Mouse (Mus musculus) embryonic facial prominence, embryonic 15.5 days (tissue): ENCODE measurements around the gene Gpc5. TPM values are rescaled to one million over a fixed set of nuclear protein-coding genes. Genes with fewer than 3 reads are reported as not detected.

ENCODE experiments used
- ATAC-seq: fragments of 200-750 bp; cut with Nextera tagmentation; 2 replicates; pipeline ENCODE4 v1.8.0; 2017; ENCODE audit warnings: low read depth, moderate TSS enrichment; ENCODE audit not compliant: insufficient number of reproducible peaks, low FRiP score, low TSS enrichment
- H3K27ac ChIP-seq: fragments of 300-500 bp; sonication (generic); replicated peaks from 2 replicates; pipeline ENCODE4 v1.5.1; 2015; ENCODE audit warnings: mild to moderate bottlenecking, inconsistent platforms
- H3K27me3 ChIP-seq: fragments of 300-500 bp; sonication (generic); 2 replicates; pipeline ENCODE4 v1.6.1; 2015; ENCODE audit warnings: inconsistent platforms
- H3K36me3 ChIP-seq: fragments of 300-500 bp; sonication (generic); 2 replicates; pipeline ENCODE4 v1.6.1; 2015; ENCODE audit warnings: mild to moderate bottlenecking, inconsistent platforms
- H3K4me1 ChIP-seq: fragments of 300-500 bp; sonication (generic); 2 replicates; pipeline ENCODE4 v1.6.1; 2015; ENCODE audit warnings: inconsistent platforms
- H3K4me2 ChIP-seq: fragments of 300-500 bp; sonication (generic); replicated peaks from 2 replicates; pipeline ENCODE4 v1.6.1; 2015; ENCODE audit warnings: mild to moderate bottlenecking, inconsistent platforms
- H3K4me3 ChIP-seq: fragments of 300-500 bp; sonication (generic); replicated peaks from 2 replicates; pipeline ENCODE4 v1.5.1; 2015; ENCODE audit warnings: mild to moderate bottlenecking, inconsistent platforms
- H3K9ac ChIP-seq: fragments of 300-500 bp; sonication (generic); 2 replicates; pipeline ENCODE4 v1.6.1; 2015; ENCODE audit warnings: inconsistent platforms
- H3K9me3 ChIP-seq: fragments of 300-500 bp; sonication (generic); replicated peaks from 2 replicates; pipeline ENCODE4 v1.6.1; 2016; ENCODE audit warnings: inconsistent platforms
- WGBS: fragments of 180-500 bp; shearing (Covaris S2); methylation state at CpG from one replicate; pipeline ENCODE4 v1.1.7; 2015; 5-methylcytosine and 5-hydroxymethylcytosine counted together
- polyA plus RNA-seq: library from polyadenylated mRNA; unstranded; fragments of >200 nt; fragmentation: Nextera tagmentation; extraction: Ambion mirVana; gene quantifications from 2 replicates; pipeline ENCODE4 v1.2.1, GENCODE M21; 2015

Gene Gpc5
- polyA plus RNA-seq, 1 experiment from 2014 or later, result 0.60 TPM

DNA sequence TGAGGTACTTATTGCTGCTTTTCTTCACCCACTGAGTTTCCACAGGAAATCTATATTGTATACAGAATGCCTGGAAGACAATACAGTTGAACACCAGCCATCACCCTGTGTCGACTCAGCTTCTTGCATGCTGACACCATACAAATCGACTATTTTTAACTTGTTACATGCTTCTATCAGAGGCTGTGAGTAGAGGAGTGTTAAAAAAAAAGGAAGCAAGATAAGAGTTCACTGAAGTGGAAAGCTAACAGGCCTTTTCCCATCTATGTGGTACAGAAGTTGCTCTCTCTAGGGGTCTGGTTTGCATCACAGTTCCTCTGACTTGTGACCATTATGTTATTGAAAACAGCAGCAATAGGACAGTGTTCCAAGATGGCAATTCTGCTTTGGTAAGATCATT is 344.6 kb downstream of the Gpc5 start:
- H3K9me3 ChIP-seq, result no peaks in the 10 kb centered on the region
- no peak overlapping the region for H3K9ac ChIP-seq
- no peaks in the 10 kb centered on the region for H3K4me1 ChIP-seq
- H3K36me3 ChIP-seq, result no peaks in the 10 kb centered on the region
- ATAC-seq, result no peak
- H3K4me2 ChIP-seq, result no peak overlapping the region
- H3K27me3 ChIP-seq, result no peaks in the 10 kb centered on the region
- no peak overlapping the region for H3K4me3 ChIP-seq
- 39% methylated on average over 2 of the region's 2 CpGs for WGBS
- no peak overlapping the region for H3K27ac ChIP-seq

DNA sequence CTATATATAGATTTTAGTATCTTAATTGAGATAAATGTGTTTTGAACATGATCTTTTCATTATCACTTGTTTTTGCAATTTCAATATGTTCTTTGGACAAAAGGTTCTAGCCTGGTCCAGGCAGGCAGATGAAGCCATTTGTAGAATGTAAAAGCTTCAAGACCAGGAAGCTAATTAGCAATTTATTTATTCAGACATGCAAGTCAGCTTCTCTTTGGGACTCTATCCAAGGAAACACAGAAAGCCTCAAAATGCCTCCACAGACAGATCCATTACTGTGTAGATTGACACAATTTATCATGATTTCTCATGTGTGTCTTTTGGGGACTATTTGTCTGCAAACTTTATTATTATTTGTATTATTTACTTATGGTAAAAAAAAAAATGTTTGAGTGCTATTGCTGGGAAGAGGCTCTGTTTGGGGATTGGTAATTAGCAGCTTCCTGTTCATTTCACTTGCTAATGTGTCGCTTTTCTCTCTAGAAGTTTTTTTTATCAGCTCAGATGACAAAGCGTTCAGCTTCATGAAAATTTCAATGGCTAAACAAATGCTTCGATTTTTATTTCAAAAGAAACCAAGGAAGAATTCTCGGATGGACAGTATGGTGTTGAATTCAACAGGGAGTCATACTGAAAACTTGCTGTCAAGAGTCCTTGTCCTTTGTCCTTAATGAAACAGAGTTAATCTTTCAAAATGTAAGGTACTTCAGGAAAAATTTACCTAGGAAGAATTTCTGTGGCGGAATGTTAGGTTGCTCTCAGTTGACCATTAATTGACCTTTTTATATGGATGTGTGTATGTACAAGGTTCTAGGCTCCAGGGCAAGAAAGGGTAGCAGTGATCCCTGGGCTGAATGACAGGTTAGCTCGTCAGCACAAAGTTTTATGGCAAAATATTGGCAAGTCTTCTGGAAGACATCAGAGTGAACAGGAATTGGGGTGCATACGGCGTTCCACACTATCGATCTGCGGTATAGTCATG is 353.1 kb downstream of the Gpc5 start:
- Histone ChIP-seq H3K9ac (no peak overlapping the region), H3K36me3 (no peaks in the 10 kb centered on the region), H3K27me3 (no peaks in the 10 kb centered on the region), H3K9me3 (no peaks in the 10 kb centered on the region), H3K4me1 (no peaks in the 10 kb centered on the region), H3K4me3 (no peak overlapping the region), H3K27ac (no peak overlapping the region), H3K4me2 (no peak overlapping the region)
- 77% methylated on average over 10 of the region's 10 CpGs for WGBS
- ATAC-seq, result no peak

DNA sequence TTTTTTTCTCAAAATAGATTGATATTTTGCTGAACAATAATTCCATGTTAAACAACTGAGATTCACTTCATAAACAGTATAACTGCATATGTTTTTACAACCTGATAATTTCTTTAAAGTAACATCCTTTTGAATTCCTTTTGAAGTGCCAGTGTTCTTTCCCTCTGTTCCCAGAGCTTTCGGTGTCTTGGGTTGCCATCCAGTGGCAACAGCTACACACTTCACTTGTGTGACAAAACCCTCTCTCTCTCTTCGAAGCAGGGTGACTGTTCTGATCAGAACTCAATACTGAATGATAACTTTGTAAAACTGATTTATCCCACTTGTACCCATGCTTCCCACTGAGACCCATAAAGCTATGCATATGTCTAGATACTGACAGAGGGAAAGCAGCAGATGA is 358.9 kb downstream of the Gpc5 start:
- Histone ChIP-seq H3K4me1 (no peaks in the 10 kb centered on the region), H3K27me3 (no peaks in the 10 kb centered on the region), H3K27ac (no peak overlapping the region), H3K9me3 (no peaks in the 10 kb centered on the region), H3K9ac (no peak overlapping the region), H3K4me2 (no peak overlapping the region), H3K36me3 (no peaks in the 10 kb centered on the region), H3K4me3 (no peak overlapping the region)
- 52% methylated on average over 2 of the region's 2 CpGs for WGBS
- ATAC-seq, result no peak

DNA sequence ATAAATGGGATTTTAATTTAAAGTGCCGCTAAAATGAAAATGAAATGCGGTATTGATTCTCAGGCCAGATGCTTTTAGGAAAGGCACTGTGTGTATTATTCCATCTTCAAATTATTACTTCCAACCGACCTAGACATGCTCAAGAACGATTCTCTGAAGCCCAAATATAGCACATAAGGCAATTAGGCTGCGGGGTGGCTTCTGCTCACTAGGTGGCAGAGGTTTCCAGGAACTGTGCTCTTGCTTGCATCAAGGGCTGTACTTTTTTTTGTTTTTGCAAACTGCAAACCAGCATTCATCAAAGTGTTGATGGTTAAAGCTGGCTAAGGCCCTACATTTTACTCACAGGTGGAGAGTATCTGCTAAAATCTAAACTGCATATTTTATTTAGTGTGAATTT is 375.9 kb downstream of the Gpc5 start:
- no peak overlapping the region for H3K4me2 ChIP-seq
- no peaks in the 10 kb centered on the region for H3K4me1 ChIP-seq
- 46% methylated on average over 5 of the region's 5 CpGs for WGBS
- H3K36me3 ChIP-seq, result no peaks in the 10 kb centered on the region
- H3K4me3 ChIP-seq, result no peak overlapping the region
- H3K9ac ChIP-seq, result no peak overlapping the region
- H3K9me3 ChIP-seq, result no peaks in the 10 kb centered on the region
- ATAC-seq, result no peak
- no peaks in the 10 kb centered on the region for H3K27me3 ChIP-seq
- H3K27ac ChIP-seq, result no peak overlapping the region

DNA sequence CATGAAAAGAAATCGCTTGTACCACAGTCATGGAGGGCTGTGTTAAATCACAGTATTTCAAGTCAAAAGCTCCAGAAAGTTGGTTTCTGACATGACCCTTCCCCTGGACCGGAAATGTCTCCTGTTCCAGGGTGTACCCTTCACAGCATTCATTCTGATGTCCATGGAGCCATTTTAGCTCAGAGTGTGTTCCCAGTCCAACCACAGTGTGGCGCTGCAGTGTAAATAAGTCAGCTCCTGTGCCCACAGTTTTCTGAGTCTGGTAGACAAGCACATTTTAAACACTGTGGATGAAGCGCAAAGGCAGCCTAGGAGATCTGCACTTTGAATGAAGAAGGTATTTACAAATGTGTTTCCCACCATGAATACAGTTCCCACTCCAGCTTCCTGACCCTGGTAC is 383.2 kb downstream of the Gpc5 start:
- Histone ChIP-seq H3K4me1 (no peaks in the 10 kb centered on the region), H3K4me3 (no peak overlapping the region), H3K4me2 (no peak overlapping the region), H3K27me3 (no peaks in the 10 kb centered on the region), H3K9me3 (no peaks in the 10 kb centered on the region), H3K36me3 (no peaks in the 10 kb centered on the region), H3K9ac (no peak overlapping the region), H3K27ac (no peak overlapping the region)
- WGBS, result 42% methylated on average over 4 of the region's 4 CpGs
- no peak for ATAC-seq

DNA sequence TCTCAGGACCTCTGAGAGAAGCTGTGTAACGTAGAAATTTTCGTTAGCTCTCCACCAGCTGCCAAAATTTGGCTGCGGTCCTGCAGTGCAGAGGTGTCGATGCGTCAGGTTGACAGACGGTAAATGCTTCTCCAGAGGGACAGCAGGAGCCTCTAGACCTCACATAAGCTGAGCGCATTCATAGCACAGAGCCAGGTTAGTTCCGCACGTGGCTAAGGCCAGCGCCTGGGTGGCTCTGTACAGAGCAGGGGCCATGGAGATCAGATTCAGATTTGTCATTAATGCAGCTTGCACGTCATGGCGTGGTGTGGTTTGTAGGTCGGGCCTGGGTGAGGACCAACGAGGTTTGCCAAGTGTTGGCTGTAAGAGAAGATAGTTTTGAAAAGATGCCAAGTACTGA is 385.3 kb downstream of the Gpc5 start:
- H3K27me3 ChIP-seq, result no peaks in the 10 kb centered on the region
- WGBS, result 55% methylated on average over 14 of the region's 14 CpGs
- no peak overlapping the region for H3K4me3 ChIP-seq
- no peaks in the 10 kb centered on the region for H3K4me1 ChIP-seq
- H3K4me2 ChIP-seq, result no peak overlapping the region
- H3K9me3 ChIP-seq, result no peaks in the 10 kb centered on the region
- ATAC-seq, result 0 out of 2 replicates have a peak, but pooled peaks have one; percentile 43
- H3K36me3 ChIP-seq, result no peaks in the 10 kb centered on the region
- H3K9ac ChIP-seq, result no peak overlapping the region
- no peak overlapping the region for H3K27ac ChIP-seq

DNA sequence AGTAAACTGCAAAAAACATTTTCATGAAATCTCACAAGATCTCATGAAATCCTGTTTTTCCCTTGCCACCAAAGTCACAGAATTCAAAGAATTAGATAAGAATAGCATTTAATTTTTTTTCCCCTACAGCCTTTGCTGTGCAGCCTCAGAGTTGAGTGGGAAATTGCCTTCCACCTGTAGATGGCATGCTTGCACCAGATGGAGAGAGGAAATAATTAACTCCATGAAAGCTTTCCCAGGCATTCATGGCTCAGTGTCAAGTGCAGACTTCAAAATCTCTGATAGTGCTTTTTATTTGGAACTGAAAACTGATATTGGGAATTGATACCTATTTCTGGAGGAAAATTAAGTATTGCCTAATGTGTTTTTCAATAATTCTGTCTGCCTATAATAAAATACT is 393.1 kb downstream of the Gpc5 start:
- H3K4me1 ChIP-seq, result no peaks in the 10 kb centered on the region
- H3K27ac ChIP-seq, result no peak overlapping the region
- no peak overlapping the region for H3K4me3 ChIP-seq
- H3K27me3 ChIP-seq, result no peaks in the 10 kb centered on the region
- no peaks in the 10 kb centered on the region for H3K36me3 ChIP-seq
- no peak overlapping the region for H3K9ac ChIP-seq
- H3K4me2 ChIP-seq, result no peak overlapping the region
- no peak for ATAC-seq
- no peaks in the 10 kb centered on the region for H3K9me3 ChIP-seq

DNA sequence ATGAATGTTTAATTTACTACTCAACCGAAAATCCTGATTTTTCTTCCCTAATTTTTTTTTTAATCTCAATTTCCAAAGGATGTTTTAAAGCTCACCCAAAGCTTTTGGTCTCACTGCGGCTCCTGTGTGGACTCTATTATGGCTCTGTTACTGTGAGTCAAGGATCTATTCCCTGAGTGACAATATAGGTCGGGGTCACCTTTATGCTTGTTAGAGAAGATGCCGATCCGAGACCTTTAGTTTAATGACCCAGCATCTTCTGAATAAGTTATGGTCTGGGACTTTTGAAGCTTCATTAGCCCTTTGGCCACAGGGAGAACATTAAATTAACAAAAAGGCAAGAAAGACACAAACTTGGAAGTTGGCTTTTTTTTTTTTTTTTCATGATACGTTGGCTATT is 408.8 kb downstream of the Gpc5 start:
- no peaks in the 10 kb centered on the region for H3K27me3 ChIP-seq
- no peaks in the 10 kb centered on the region for H3K4me1 ChIP-seq
- no peak overlapping the region for H3K27ac ChIP-seq
- H3K4me2 ChIP-seq, result no peak overlapping the region
- ATAC-seq, result no peak
- H3K9me3 ChIP-seq, result no peaks in the 10 kb centered on the region
- H3K4me3 ChIP-seq, result no peak overlapping the region
- 47% methylated on average over 6 of the region's 6 CpGs for WGBS
- H3K36me3 ChIP-seq, result no peaks in the 10 kb centered on the region
- no peak overlapping the region for H3K9ac ChIP-seq

DNA sequence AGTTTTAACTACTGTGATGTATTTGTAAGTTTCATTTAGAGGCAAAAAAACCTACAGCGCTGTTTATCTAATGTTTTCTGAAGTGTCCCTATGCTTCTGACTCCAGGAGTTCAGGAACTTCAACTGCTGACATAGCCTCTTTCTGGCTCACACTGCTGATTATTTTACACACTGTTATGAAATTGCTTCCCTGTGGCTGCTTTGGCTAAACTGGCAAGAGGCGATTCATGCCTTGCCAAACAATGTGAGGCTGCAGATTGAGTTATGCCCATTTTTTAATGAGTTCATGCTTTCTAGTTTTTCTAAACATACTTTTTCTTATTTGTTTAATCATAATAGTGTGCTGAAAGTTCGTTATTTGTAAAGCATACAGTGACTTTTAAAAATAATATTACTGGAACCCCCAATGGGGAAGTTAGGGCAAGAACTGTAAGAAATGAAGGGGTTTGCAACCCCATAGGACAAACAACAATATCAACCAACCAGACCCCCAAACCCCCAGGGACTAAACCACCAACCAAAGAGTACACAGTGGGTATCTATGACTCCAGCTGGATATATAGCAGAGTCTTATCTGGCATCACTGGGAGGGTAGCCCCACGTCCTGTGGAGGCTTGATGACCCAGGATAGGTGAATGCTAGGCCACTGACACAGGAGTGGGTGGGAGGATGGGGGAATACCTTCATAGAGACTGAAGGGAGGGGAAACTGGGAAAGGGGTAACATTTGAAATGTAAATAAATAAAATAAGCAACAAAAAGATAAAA is 454.7 kb downstream of the Gpc5 start:
- no peak overlapping the region for H3K4me2 ChIP-seq
- H3K9me3 ChIP-seq, result no peaks in the 10 kb centered on the region
- H3K27me3 ChIP-seq, result no peaks in the 10 kb centered on the region
- no peaks in the 10 kb centered on the region for H3K4me1 ChIP-seq
- H3K4me3 ChIP-seq, result no peak overlapping the region
- H3K36me3 ChIP-seq, result no peaks in the 10 kb centered on the region
- no peak overlapping the region for H3K27ac ChIP-seq
- no peak overlapping the region for H3K9ac ChIP-seq
- no peak for ATAC-seq
- WGBS, result 71% methylated on average over 4 of the region's 4 CpGs

DNA sequence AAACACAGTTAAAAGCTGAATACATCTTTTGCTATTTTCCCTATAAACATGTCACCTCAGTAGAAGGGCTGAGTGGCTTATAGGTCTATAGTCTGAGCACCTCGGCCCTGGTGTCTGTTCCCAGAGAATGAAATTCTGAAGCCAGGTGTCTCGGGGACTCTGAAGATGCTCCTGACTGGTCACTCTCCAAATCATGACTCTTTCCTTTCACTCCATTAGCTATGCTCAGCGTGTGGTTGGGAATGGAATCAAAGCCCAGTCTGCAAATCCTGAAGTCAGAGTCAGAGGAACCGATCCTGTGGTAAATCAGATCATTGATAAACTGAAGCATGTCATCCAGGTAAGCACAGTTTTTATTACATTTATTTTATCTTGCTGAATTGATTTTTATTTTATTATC is 460.0 kb downstream of the Gpc5 start:
- H3K4me3 ChIP-seq, result no peak overlapping the region
- H3K9me3 ChIP-seq, result no peaks in the 10 kb centered on the region
- no peak overlapping the region for H3K4me2 ChIP-seq
- H3K36me3 ChIP-seq, result no peaks in the 10 kb centered on the region
- no peak for ATAC-seq
- no peaks in the 10 kb centered on the region for H3K4me1 ChIP-seq
- H3K9ac ChIP-seq, result no peak overlapping the region
- H3K27me3 ChIP-seq, result no peaks in the 10 kb centered on the region
- no peak overlapping the region for H3K27ac ChIP-seq
- 70% methylated on average over 4 of the region's 4 CpGs for WGBS

DNA sequence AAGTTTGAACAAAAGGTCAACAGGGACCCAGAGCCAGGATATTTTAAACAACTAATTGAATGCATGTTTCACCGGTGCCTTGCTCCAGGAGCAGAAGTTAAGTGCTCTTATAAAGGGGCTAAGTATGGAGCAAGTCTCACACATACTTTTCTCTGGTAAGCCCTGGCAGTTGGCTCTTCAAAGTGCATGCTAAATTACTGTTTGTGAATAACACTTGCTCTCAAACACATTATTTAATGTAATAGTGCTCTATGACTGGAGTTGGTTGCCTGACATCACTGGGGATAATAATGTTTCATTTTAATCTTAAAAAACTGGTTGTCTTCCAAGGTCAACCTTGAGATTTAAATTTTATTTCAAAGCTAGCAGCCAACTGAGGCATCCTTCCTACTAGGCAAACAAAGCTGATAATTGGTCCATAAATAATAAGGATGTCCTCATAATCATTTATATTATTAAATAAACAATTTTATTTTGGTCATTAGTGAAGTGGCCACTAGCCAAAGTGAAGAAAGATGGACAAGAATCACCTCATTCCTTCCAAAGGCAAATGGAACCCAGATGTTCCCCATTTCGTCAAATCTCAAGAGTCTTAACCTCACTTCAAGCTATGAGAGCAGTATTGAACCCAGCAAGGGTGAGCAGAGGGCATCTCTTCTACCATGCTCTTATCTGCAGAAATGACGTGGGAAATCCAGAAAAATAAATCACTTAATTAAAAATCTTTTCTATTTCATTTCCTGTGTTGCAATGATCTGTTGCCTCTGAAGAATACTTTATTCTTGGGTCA is 488.6 kb downstream of the Gpc5 start:
- no peak overlapping the region for H3K9ac ChIP-seq
- no peak overlapping the region for H3K27ac ChIP-seq
- no peaks in the 10 kb centered on the region for H3K27me3 ChIP-seq
- H3K4me2 ChIP-seq, result no peak overlapping the region
- no peaks in the 10 kb centered on the region for H3K4me1 ChIP-seq
- H3K4me3 ChIP-seq, result no peak overlapping the region
- H3K36me3 ChIP-seq, result no peaks in the 10 kb centered on the region
- H3K9me3 ChIP-seq, result no peaks in the 10 kb centered on the region
- no peak for ATAC-seq
- WGBS, result 61% methylated on average over 3 of the region's 3 CpGs
